ENCODE assay signal across 8 mouse cellular contexts in the genomic region with DNA sequence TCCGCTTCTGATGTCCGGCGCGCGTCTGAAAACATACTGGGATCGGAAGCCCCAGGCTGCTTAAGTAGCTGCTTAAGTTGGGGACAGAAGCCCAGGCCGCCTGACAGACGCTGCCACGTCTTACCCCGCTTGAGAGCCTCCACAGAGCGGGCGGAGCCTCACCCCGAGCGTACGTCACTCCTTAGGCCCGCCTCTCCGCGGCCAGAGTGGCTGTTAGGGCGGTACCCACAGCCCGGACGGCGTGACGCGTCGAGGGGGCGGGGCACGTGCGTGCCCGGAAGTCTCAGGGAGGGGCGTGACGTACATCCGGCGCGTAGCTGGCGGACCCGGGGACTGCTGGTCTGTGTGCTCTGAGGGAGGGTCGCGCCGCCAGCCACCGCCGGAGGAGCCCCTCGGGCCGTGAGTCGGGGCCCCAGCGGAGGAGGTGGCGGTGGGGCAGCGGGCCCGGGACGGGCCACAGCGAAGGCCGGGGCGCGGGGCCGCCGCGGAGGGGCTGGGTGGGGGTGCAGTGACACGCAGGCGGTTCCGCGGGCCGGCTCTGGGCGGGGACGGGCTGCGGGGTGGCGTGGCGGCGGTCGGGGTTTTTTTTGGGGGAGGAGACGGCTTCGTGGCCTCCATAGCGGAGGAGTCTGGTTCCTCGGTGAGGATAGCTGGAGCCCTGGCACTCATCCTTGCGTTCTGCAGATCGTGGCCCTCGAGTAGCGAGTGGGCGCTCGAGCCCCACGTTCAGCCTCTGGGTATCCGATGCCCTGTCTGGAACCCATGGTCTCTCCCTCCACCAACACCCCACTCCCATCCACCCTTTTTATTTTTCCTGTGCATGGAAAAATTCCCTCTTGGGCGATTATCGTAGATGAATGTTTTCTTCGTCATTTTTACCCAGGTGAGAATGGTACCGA. TPM values are rescaled to one million over a fixed set of nuclear protein-coding genes. Genes with fewer than 3 reads are reported as not detected.
A peak's percentile ranks its signal among the peaks of the same experiment; 100 is the strongest.
DNase-seq lines count a peak whose midpoint lies in the region; ATAC-seq lines count a peak whose summit lies in the region.

A gene (plus strand): TSS at position 285 of the 899 bp plus-strand sequence.

- no peaks in the 10 kb centered on the region for H3K27me3 ChIP-seq in hindbrain, embryonic 11.5 days (ENCODE audit: control insufficient read depth, insufficient read depth, low read length)

- peaks cover 2% of the 10 kb centered on the region; the same call in 1 of the 2 replicates for H3K4me1 ChIP-seq in hindbrain, embryonic 11.5 days (replicated peaks; ENCODE audit: control insufficient read depth, insufficient read depth, low read length)

- no peaks in the 10 kb centered on the region for H3K36me3 ChIP-seq in hindbrain, embryonic 11.5 days (ENCODE audit: control insufficient read depth, insufficient read depth, low read length)

- H3K4me3 ChIP-seq in hindbrain, embryonic 11.5 days (ENCODE audit: low read depth, low read length), result peak within 1 kb of the TSS; percentile 97

- peak; percentile 98 for DNase-seq in MN1 (ENCODE audit: low spot score)
- peak; percentile 98 for DNase-seq in cerebellum, adult 9-10 months
- peak; percentile 96 to 98 for DNase-seq in frontal cortex, adult 2 months (ENCODE audit: extremely low spot score in 1 of 2, low spot score in 1 of 2)
- peak; percentile 99 for DNase-seq in hindbrain, embryonic 11.5 days (ENCODE audit: low spot score)
- peak; percentile 97 to 98 for DNase-seq in layer of hippocampus, postnatal 10 days (ENCODE audit: low spot score in 2 of 2)
- peak; percentile 99 for DNase-seq in lung, postnatal 10 days
- DNase-seq in ovary, postnatal 36 days (ENCODE audit: low spot score), result peak; percentile 98
- peak; percentile 99 for DNase-seq in thymus, postnatal 25 days

- H3K9me3 ChIP-seq in hindbrain, embryonic 11.5 days (ENCODE audit: control insufficient read depth, low read length), result no peaks in the 10 kb centered on the region

- peak within 1 kb of the TSS; percentile 93 for H3K4me2 ChIP-seq in hindbrain, embryonic 11.5 days (replicated peaks; ENCODE audit: low read depth, low read length)

- under 1% methylated on average over 68 of the region's 84 CpGs for WGBS in hindbrain, embryonic 11.5 days

- peak within 1 kb of the TSS; percentile 94 for H3K9ac ChIP-seq in hindbrain, embryonic 11.5 days (ENCODE audit: low read depth, low read length)

- H3K27ac ChIP-seq in hindbrain, embryonic 11.5 days (ENCODE audit: low read depth, low read length), result peak within 1 kb of the TSS; percentile 69; the same call in 1 of the 2 replicates

- peak; percentile 100 for ATAC-seq in hindbrain, embryonic 11.5 days (ENCODE audit: low FRiP score)

RNA-seq across cellular contexts. Expression of the gene that starts here (rescaled TPM):
- polyA plus RNA-seq in frontal cortex, adult 2 months (2012; rRNA removed), result 114 and 115 TPM in 2 replicates
- 246 and 248 TPM in 2 replicates for polyA plus RNA-seq in hindbrain, embryonic 11.5 days (2014; fragmentation: Nextera tagmentation; extraction: Ambion mirVana)
- 100 to 1,000 TPM; 127 TPM for total RNA-seq in layer of hippocampus, postnatal 10 days (2021)

Comparison
In these comparisons a context has a peak if more than half of its experiments do, and no peak if none do; other contexts are left out.
1. Peak in every context shown above with its lines: DNase-seq, ATAC-seq, H3K4me3 ChIP-seq and H3K27ac ChIP-seq.